Mouse (Mus musculus): ENCODE measurements around the gene Abcc3. TPM values are rescaled to one million over a fixed set of nuclear protein-coding genes. Genes with fewer than 3 reads are reported as not detected.
A peak's percentile ranks its signal among the peaks of the same experiment; 100 is the strongest.
"Not testable (repeated sequence)": the region's sequence is repeated elsewhere in the genome, so short reads cannot be mapped to it uniquely, and the experiment has no call there.

Abcc3 gene
- total RNA-seq, 2 experiments from 2014 or later: 0.46 to 0.53 TPM

DNA sequence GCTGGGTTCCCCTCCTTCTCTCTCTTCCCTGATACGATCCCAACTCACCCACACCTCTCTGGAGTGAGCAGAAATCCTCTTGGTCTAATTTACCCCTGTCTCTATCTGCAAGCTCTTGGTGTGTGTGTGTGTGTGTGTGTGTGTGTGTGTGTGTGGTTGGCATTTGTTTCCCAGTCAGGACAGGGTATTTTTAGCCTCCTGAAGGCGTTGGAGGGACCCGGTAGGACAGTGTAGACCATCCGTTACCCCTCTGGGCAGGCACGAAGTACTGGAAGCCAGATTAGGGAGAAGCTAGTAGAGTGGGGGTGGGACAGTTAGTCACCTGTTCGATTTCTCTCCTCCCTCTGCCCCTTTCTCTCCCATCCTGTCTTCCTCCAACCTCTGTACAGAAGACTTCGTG is 1.3 kb upstream of the Abcc3 start:
- no peak for TF ChIP-seq CTCF (IDR thresholded peaks at IDR 0.05)
- DNase-seq: no peak
- H3K4me3 ChIP-seq: no peak overlapping the region
- intact Hi-C loops (cut with DNase I): no loop called here
- no peak overlapping the region for H3K27ac ChIP-seq

DNA sequence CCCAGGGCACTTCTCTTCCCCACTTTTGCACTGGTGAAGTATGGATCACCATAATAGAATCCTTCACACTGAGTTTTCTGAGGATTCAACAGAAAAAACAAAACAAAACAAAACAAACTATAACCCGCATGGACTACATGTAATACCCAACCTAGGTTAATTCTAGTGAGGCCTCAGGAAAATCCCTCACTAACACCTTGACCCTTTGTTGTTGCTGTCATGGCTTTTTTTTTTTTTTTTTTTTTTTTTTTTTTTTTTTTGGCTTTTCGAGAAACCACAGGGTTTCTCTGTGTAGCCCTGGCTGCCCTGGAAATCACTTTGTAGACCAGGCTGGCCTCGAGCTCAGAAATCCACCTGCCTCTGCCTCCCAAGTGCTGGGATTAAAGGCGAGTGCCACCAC is 693 bp upstream of the Abcc3 start:
- H3K4me3 ChIP-seq; H3K27ac ChIP-seq; intact Hi-C loops (cut with DNase I); DNase-seq: not testable (repeated sequence)

DNA sequence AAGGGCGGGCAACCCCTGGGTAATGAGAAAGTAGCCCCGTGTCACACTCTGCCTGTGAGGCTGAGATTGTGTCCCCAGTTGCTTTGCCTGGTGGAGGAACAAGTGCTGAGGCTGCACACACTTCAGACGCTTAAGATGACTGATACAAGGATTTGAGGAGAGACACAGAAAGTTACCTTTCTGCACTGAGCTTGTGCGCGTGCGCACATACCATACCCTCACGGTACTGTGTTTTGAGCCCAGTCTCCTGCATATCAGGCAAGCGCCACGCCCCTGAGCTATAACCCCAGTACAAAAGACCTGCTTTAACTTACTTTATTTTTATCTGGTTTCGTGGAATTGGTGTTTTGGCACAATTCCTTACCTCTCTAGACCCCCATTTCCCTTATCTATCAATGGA is 1.1 kb downstream of the Abcc3 start:
- TF ChIP-seq CTCF (IDR thresholded peaks at IDR 0.05): no peak
- intact Hi-C loops (cut with DNase I): no loop called here
- no peak for DNase-seq
- Histone ChIP-seq H3K4me3 (no peak overlapping the region), H3K27ac (no peak overlapping the region)

GRCm38 (mm10) chr11:94390825-94391224 is 2.0 kb downstream of the Abcc3 start:
- no peak for TF ChIP-seq CTCF (IDR thresholded peaks at IDR 0.05)
- intact Hi-C loops (cut with DNase I): no loop called here

DNA sequence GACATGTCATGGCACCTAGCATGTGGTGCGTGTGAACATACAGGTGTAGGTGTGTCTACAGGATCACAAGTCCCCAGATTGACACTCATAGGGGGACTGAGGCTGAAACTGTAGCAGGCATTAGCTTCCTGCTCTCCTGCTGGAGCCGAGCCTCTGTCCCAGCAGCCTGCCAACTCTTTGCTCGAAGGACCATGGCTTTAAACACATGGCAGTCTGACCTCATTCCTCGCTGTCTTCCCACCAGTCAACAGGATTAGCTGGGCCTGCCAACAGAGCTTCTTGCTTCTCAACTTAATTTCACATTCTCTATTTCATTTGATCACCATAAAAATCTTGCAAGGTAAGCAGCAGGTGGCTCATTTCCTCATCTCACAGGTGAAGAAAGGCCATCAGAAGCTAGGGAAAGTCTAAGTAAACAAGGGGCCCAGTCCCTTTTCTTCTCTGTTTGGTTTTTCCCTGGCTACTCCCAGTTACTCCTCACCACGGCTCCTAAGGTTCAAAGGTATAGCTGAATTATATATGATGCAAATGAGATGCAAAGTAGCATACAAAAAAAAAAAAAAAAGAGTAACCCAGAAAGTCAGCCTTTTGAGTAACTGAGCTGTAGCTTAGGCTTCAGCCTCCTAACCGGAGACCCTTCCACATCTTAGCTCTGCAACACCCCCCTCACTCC is 2.9 kb downstream of the Abcc3 start:
- intact Hi-C loops (cut with DNase I): no loop called here
- H3K27ac ChIP-seq: no peak overlapping the region
- H3K4me3 ChIP-seq: no peak overlapping the region
- TF ChIP-seq CTCF (IDR thresholded peaks at IDR 0.05): no peak
- peak; percentile 35 for DNase-seq

More at GRCm38 (mm10) chr11:94390825-94391224, 2.0 kb downstream of the Abcc3 start:
- H3K4me3 ChIP-seq: no peak overlapping the region
- no peak overlapping the region for H3K27ac ChIP-seq
- no peak for DNase-seq

DNA sequence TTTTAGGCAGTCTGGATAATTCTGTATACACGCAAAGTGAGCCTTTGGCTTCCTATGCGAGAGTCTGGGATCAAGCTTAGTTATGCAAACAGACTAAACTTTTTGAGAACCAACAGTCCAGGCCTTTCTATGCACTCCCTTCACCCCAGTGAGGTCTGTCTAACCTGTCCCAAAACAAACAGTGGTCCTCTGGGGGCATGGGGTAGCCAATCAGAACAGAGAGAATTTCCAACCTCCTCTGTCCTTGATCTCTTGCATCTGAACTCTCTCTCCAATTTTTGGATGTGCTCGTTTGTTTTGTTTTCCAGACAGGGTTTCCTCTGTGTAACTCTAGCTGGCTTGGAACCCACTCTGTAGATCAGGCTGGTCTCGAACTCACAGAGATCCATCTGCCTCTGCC is 3.8 kb downstream of the Abcc3 start:
- intact Hi-C loops (cut with DNase I): no loop called here
- no peak overlapping the region for H3K4me3 ChIP-seq
- no peak overlapping the region for H3K27ac ChIP-seq
- TF ChIP-seq CTCF (IDR thresholded peaks at IDR 0.05): no peak
- no peak for DNase-seq

DNA sequence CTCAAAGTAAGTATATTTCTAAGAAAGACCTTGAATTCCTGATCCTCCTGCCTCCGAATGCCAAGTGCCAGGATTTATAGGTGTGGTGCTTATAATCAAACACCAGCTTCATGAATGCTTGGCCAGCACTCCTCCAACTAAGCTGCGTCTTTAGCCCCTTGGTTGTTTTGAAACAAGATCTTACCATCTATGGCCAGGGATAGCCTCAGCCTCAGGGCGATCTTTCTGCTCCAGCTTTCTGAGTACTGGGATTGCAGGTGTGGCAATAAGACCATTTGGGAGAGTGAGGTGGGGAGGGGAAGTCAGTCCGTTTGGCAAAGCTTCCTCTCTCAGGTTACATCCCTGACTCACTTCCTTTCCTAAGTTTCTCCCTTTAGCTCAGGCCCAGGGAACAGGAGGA is 5.0 kb downstream of the Abcc3 start:
- no peak for DNase-seq
- TF ChIP-seq CTCF (IDR thresholded peaks at IDR 0.05): no peak
- Histone ChIP-seq H3K4me3 (no peak overlapping the region), H3K27ac (no peak overlapping the region)
- intact Hi-C loops (cut with DNase I): no loop called here

GRCm38 (mm10) chr11:94385977-94386771 is 6.6 kb downstream of the Abcc3 start:
- Histone ChIP-seq H3K27ac (peak overlapping the region; percentile 43; the same call in 1 of the 2 replicates), H3K4me3 (peak overlapping the region; percentile 45)
- no peak for TF ChIP-seq CTCF (IDR thresholded peaks at IDR 0.05)

GRCm38 (mm10) chr11:94379736-94380135 is 13.1 kb downstream of the Abcc3 start:
- no peak overlapping the region for H3K4me3 ChIP-seq
- no peak for DNase-seq
- intact Hi-C loops (cut with DNase I): no loop called here
- H3K27ac ChIP-seq: no peak overlapping the region
- TF ChIP-seq CTCF (IDR thresholded peaks at IDR 0.05): no peak

More at GRCm38 (mm10) chr11:94385977-94386771, 6.6 kb downstream of the Abcc3 start:
- intact Hi-C loops (cut with DNase I): no loop called here
- DNase-seq: peak; percentile 33

DNA sequence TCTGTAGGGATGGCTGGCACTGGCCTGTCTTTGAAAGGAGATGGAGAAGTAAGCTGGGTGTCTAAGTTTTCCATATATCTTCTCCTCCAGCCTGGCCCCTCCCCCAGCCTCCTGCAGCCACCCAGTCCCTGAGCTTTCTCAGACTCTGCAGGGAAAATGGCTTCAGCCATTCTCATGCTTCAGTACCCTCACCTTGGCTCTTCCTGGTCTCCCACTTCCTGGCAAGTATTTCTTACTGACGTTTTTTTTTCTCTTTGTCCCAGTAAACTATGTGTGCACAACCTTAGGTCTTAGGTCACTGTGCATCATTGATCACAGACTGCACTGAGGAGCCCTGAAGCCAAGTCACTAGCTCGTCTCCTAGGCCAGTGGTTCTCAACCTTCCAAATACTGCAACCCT is 13.7 kb downstream of the Abcc3 start:
- Histone ChIP-seq H3K4me3 (no peak overlapping the region), H3K27ac (no peak overlapping the region)
- no peak for DNase-seq
- TF ChIP-seq CTCF (IDR thresholded peaks at IDR 0.05): no peak
- intact Hi-C loops (cut with DNase I): no loop called here

DNA sequence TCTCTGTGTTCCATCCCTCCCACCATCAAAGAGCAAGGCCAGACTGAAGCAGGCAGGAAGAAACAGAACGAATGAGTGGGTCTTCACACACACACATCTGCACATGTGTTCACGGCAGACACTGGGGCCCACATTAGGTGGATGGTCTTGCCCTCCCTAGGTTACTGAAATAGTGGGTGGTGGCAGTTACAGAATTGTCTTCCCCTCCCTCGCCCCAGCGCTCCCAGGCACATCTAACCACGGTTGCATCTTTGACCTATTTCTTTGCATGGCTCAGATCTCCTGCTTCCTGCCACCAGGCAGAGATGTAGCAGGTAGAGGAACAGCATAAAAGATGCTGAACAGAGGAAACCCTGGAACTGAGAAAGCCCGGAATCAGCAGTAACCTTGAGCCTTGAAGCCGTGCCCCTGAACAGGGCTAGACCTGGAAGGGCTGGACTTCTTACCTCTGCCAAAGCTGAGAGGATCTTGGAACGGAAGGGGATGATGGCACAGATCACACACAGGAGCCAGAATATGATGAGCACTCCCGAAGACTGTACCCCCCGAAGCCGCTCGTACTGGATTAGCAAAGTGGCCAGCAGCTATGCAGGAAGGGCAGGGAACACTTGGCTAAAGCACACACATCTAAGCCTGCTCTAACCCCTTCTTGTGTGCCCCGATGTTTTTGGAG is 18.4 kb downstream of the Abcc3 start:
- TF ChIP-seq CTCF (IDR thresholded peaks at IDR 0.05): no peak
- H3K27ac ChIP-seq: no peak overlapping the region
- no peak for DNase-seq
- intact Hi-C loops (cut with DNase I): no loop called here
- no peak overlapping the region for H3K4me3 ChIP-seq

DNA sequence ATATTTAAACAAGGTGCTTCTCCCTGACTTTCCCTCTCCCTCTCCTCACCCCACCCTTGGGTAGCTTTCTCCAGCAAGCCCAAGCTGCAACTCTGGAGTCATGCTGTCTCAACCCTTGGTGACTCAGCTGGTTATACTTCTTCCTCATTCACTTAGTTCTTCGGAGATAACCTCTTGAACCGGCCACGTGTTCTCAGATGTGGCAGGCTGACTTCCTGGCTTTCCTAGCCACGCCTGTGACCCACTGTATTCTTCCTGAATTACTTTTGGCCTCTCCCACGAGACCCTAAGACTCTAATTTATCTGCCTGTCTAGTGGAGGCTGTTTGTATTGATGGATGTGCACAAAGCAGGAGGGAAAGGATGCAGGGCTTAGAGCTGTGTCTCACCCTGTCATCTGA is 22.0 kb downstream of the Abcc3 start:
- intact Hi-C loops (cut with DNase I): no loop called here
- no peak for DNase-seq
- H3K4me3 ChIP-seq: no peak overlapping the region

DNA sequence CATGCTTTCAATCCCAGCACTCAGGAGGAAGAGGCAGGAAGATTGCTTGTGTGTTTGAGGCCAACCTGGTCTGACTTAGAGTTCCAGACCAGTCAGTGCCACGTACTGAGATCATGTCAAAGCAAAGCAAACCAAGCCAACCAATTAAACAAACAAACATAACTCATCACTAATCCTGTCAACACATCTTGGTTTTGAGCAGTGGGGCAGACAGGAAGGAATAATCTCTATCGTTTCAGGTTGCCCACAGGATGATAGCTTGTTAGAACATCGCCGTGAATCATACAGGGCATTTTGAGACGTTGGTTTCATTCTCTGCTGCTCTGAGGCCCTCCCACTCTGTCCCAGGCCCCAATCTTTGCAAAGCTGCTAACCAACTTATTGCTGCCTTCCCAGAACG is 22.8 kb downstream of the Abcc3 start:
- no peak overlapping the region for H3K27ac ChIP-seq
- DNase-seq: no peak
- TF ChIP-seq CTCF (IDR thresholded peaks at IDR 0.05): no peak
- H3K4me3 ChIP-seq: no peak overlapping the region
- intact Hi-C loops (cut with DNase I): no loop called here

More for the DNA sequence above, 22.0 kb downstream of the Abcc3 start:
- no peak for TF ChIP-seq CTCF (IDR thresholded peaks at IDR 0.05)
- no peak overlapping the region for H3K27ac ChIP-seq

Data from gastrocnemius, adult 2 months (tissue).